Mouse (Mus musculus): ENCODE results near the gene Prc1. TPM values are rescaled to one million over a fixed set of nuclear protein-coding genes. Genes with fewer than 3 reads are reported as not detected.

The Prc1 gene
- polyA plus RNA-seq, 1 experiment = 25.5 TPM

- H3K27me3 ChIP-seq (ENCODE audit: control insufficient read depth, insufficient read depth, insufficient read length) = no peaks in the 10 kb centered on the region
- no peak overlapping the region for H3ac ChIP-seq (ENCODE audit: control insufficient read depth, insufficient read length)
- H3K79me2 ChIP-seq (ENCODE audit: control insufficient read depth, insufficient read depth) = peaks cover 68% of the 10 kb centered on the region
- no peak for TF ChIP-seq E2F4 (IDR thresholded peaks at IDR 0.05; ENCODE audit: insufficient read depth)
- no peak for TF ChIP-seq MYOD1 (IDR thresholded peaks at IDR 0.05; ENCODE audit: control insufficient read depth in 1 of 3, insufficient read length in 2 of 3, low read depth in 2 of 3)
- peak overlapping the region; percentile 83 for H3K4me2 ChIP-seq (ENCODE audit: low read depth)
- peak overlapping the region; percentile 68 for H3K4me3 ChIP-seq
- peaks cover 11% of the 10 kb centered on the region for H3K36me3 ChIP-seq (ENCODE audit: control insufficient read depth, insufficient read depth)
These were observed 2.8 kb downstream of the Prc1 start for GRCm38 (mm10) chr7:80297041-80297440.

DNA sequence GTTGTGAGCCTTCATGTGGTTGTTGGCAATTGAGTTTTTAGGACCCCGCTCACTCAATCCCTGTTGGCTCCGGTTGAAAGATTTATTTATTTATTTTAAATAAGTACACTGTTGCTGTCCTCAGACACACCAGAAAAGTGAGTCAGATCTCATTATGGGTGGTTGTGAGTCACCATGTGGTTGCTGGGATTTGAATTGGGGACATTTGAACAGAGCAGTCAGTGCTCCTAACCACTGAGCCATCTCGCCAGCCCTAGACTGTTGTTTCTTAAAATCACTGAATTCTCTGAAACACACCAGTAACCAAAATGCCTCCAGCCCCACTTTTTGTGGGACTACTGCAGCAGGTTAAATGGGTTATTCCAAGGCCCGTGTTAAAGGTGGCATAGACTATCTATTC lies 4.5 kb downstream of the Prc1 start:
- Histone ChIP-seq H3K36me3 (ENCODE audit: control insufficient read depth, insufficient read depth) (peaks cover 27% of the 10 kb centered on the region), H3ac (ENCODE audit: control insufficient read depth, insufficient read length) (no peak overlapping the region), H3K79me2 (ENCODE audit: control insufficient read depth, insufficient read depth) (peaks cover 68% of the 10 kb centered on the region), H3K27me3 (ENCODE audit: control insufficient read depth, insufficient read depth, insufficient read length) (no peaks in the 10 kb centered on the region), H3K4me2 (ENCODE audit: low read depth) (peak overlapping the region; percentile 47), H3K4me3 (no peak overlapping the region)
- TF ChIP-seq E2F4 (IDR thresholded peaks at IDR 0.05; ENCODE audit: insufficient read depth) (no peak), USF1 (IDR thresholded peaks at IDR 0.05; ENCODE audit: low read depth) (no peak), REST (IDR thresholded peaks at IDR 0.05; ENCODE audit: insufficient read depth, insufficient read length) (no peak), MAX (IDR thresholded peaks at IDR 0.05; ENCODE audit: low read depth) (no peak), TCF3 (IDR thresholded peaks at IDR 0.05; ENCODE audit: insufficient read length, low read depth) (no peak), SRF (IDR thresholded peaks at IDR 0.05; ENCODE audit: control insufficient read depth, insufficient read length, low read depth) (no peak), TCF12 (IDR thresholded peaks at IDR 0.05; ENCODE audit: insufficient read depth, poor library complexity, severe bottlenecking) (no peak), CEBPB (IDR thresholded peaks at IDR 0.05; ENCODE audit: insufficient read depth, poor library complexity, severe bottlenecking) (no peak), POLR2AphosphoS2 (IDR thresholded peaks at IDR 0.05; ENCODE audit: insufficient read length, low read depth) (no peak), MYOG (IDR thresholded peaks at IDR 0.05; ENCODE audit: control insufficient read depth in 1 of 3, insufficient read depth in 1 of 3, insufficient read length in 2 of 3, low read depth in 2 of 3) (no peak), POLR2A (IDR thresholded peaks at IDR 0.05; ENCODE audit: insufficient read length, low read depth) (no peak), MYOD1 (IDR thresholded peaks at IDR 0.05; ENCODE audit: control insufficient read depth in 1 of 3, insufficient read length in 2 of 3, low read depth in 2 of 3) (no peak)

- TF ChIP-seq MAX (IDR thresholded peaks at IDR 0.05; ENCODE audit: low read depth) (no peak), MYOG (IDR thresholded peaks at IDR 0.05; ENCODE audit: control insufficient read depth in 1 of 3, insufficient read depth in 1 of 3, insufficient read length in 2 of 3, low read depth in 2 of 3) (no peak), TCF3 (IDR thresholded peaks at IDR 0.05; ENCODE audit: insufficient read length, low read depth) (no peak), USF1 (IDR thresholded peaks at IDR 0.05; ENCODE audit: low read depth) (no peak), TCF12 (IDR thresholded peaks at IDR 0.05; ENCODE audit: insufficient read depth, poor library complexity, severe bottlenecking) (no peak), SRF (IDR thresholded peaks at IDR 0.05; ENCODE audit: control insufficient read depth, insufficient read length, low read depth) (no peak), REST (IDR thresholded peaks at IDR 0.05; ENCODE audit: insufficient read depth, insufficient read length) (no peak), POLR2A (IDR thresholded peaks at IDR 0.05; ENCODE audit: insufficient read length, low read depth) (no peak), POLR2AphosphoS2 (IDR thresholded peaks at IDR 0.05; ENCODE audit: insufficient read length, low read depth) (no peak), CEBPB (IDR thresholded peaks at IDR 0.05; ENCODE audit: insufficient read depth, poor library complexity, severe bottlenecking) (no peak), MYOD1 (IDR thresholded peaks at IDR 0.05; ENCODE audit: control insufficient read depth in 1 of 3, insufficient read length in 2 of 3, low read depth in 2 of 3) (no peak)
- peaks cover 32% of the 10 kb centered on the region for H3K36me3 ChIP-seq (ENCODE audit: control insufficient read depth, insufficient read depth)
These were observed 5.3 kb downstream of the Prc1 start for GRCm38 (mm10) chr7:80299568-80299967.

GRCm38 (mm10) chr7:80301522-80301921 lies 7.3 kb downstream of the Prc1 start:
- no peaks in the 10 kb centered on the region for H3K27me3 ChIP-seq (ENCODE audit: control insufficient read depth, insufficient read depth, insufficient read length)
- TF ChIP-seq USF1 (IDR thresholded peaks at IDR 0.05; ENCODE audit: low read depth) (no peak), SRF (IDR thresholded peaks at IDR 0.05; ENCODE audit: control insufficient read depth, insufficient read length, low read depth) (no peak), MYOD1 (IDR thresholded peaks at IDR 0.05; ENCODE audit: control insufficient read depth in 1 of 3, insufficient read length in 2 of 3, low read depth in 2 of 3) (no peak), POLR2AphosphoS2 (IDR thresholded peaks at IDR 0.05; ENCODE audit: insufficient read length, low read depth) (no peak), MYOG (IDR thresholded peaks at IDR 0.05; ENCODE audit: control insufficient read depth in 1 of 3, insufficient read depth in 1 of 3, insufficient read length in 2 of 3, low read depth in 2 of 3) (no peak), TCF12 (IDR thresholded peaks at IDR 0.05; ENCODE audit: insufficient read depth, poor library complexity, severe bottlenecking) (no peak), TCF3 (IDR thresholded peaks at IDR 0.05; ENCODE audit: insufficient read length, low read depth) (no peak), MAX (IDR thresholded peaks at IDR 0.05; ENCODE audit: low read depth) (no peak), CEBPB (IDR thresholded peaks at IDR 0.05; ENCODE audit: insufficient read depth, poor library complexity, severe bottlenecking) (no peak), POLR2A (IDR thresholded peaks at IDR 0.05; ENCODE audit: insufficient read length, low read depth) (no peak), REST (IDR thresholded peaks at IDR 0.05; ENCODE audit: insufficient read depth, insufficient read length) (no peak), E2F4 (IDR thresholded peaks at IDR 0.05; ENCODE audit: insufficient read depth) (no peak)
- H3K4me2 ChIP-seq (ENCODE audit: low read depth) = no peak overlapping the region
- peaks cover 49% of the 10 kb centered on the region for H3K79me2 ChIP-seq (ENCODE audit: control insufficient read depth, insufficient read depth)
- H3K36me3 ChIP-seq (ENCODE audit: control insufficient read depth, insufficient read depth) = peaks cover 50% of the 10 kb centered on the region
- H3ac ChIP-seq (ENCODE audit: control insufficient read depth, insufficient read length) = no peak overlapping the region
- H3K4me3 ChIP-seq = no peak overlapping the region

More at GRCm38 (mm10) chr7:80299568-80299967, 5.3 kb downstream of the Prc1 start:
- Histone ChIP-seq H3K4me3 (no peak overlapping the region), H3K4me2 (ENCODE audit: low read depth) (peak overlapping the region; percentile 47), H3K27me3 (ENCODE audit: control insufficient read depth, insufficient read depth, insufficient read length) (no peaks in the 10 kb centered on the region), H3ac (ENCODE audit: control insufficient read depth, insufficient read length) (no peak overlapping the region), H3K79me2 (ENCODE audit: control insufficient read depth, insufficient read depth) (peaks cover 68% of the 10 kb centered on the region)

DNA sequence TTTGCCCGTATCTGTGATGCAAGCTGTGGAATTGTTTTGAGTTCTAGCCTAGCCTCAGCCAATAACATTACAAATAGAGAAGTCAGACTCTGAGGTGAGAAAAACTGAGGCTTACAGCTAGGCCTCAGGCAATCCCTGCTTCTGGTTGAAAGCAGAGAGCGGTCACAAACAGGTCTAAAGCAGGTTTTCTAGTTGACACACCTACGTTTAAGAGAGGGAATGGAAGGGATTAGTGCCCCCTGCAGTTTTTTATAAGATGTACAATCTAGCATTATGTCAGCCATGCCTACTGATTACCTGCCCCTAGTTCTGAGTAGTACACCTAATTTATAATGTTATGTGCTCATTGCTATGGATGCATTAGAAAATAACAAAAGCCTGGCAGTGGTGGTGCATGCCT lies 13.5 kb downstream of the Prc1 start:
- Histone ChIP-seq H3K4me3 (no peak overlapping the region), H3ac (ENCODE audit: control insufficient read depth, insufficient read length) (no peak overlapping the region), H3K4me2 (ENCODE audit: low read depth) (no peak overlapping the region), H3K36me3 (ENCODE audit: control insufficient read depth, insufficient read depth) (peaks cover 68% of the 10 kb centered on the region), H3K27me3 (ENCODE audit: control insufficient read depth, insufficient read depth, insufficient read length) (no peaks in the 10 kb centered on the region), H3K79me2 (ENCODE audit: control insufficient read depth, insufficient read depth) (no peaks in the 10 kb centered on the region)
- no peak for TF ChIP-seq MAX (IDR thresholded peaks at IDR 0.05; ENCODE audit: low read depth)
- TF ChIP-seq MYOG (IDR thresholded peaks at IDR 0.05; ENCODE audit: control insufficient read depth in 1 of 3, insufficient read depth in 1 of 3, insufficient read length in 2 of 3, low read depth in 2 of 3) = no peak
- TF ChIP-seq REST (IDR thresholded peaks at IDR 0.05; ENCODE audit: insufficient read depth, insufficient read length) = no peak
- TF ChIP-seq POLR2AphosphoS2 (IDR thresholded peaks at IDR 0.05; ENCODE audit: insufficient read length, low read depth) = no peak

Data from myocyte (in vitro differentiated cells).